Mouse (Mus musculus) limb, embryonic 12.5 days (tissue): Measurements from ENCODE around the gene Mpzl3. TPM values are rescaled to one million over a fixed set of nuclear protein-coding genes. Genes with fewer than 3 reads are reported as not detected.
"Not testable (repeated sequence)": the region's sequence is repeated elsewhere in the genome, so short reads cannot be mapped to it uniquely, and the experiment has no call there.

ENCODE experiments used
- ATAC-seq: fragments of 200-750 bp; cut with Nextera tagmentation; 2 replicates; pipeline ENCODE4 v1.8.0; 2017; ENCODE audit warnings: low read depth, moderate TSS enrichment; ENCODE audit not compliant: insufficient number of reproducible peaks, insufficient read depth, low FRiP score, low TSS enrichment
- H3K27ac ChIP-seq: fragments of 300-500 bp; sonication (generic); 2 replicates; pipeline ENCODE4 v1.5.1; 2016; ENCODE audit warnings: mild to moderate bottlenecking, moderate library complexity
- H3K27me3 ChIP-seq: fragments of 300-500 bp; sonication (generic); 2 replicates; pipeline ENCODE4 v1.6.1; 2016; ENCODE audit warnings: mild to moderate bottlenecking, moderate library complexity
- H3K36me3 ChIP-seq: fragments of 300-500 bp; sonication (generic); 2 replicates; pipeline ENCODE4 v1.6.1; 2016; ENCODE audit warnings: mild to moderate bottlenecking, moderate library complexity
- H3K4me1 ChIP-seq: fragments of 300-500 bp; sonication (generic); replicated peaks from 2 replicates; pipeline ENCODE4 v1.6.1; 2016
- H3K4me2 ChIP-seq: fragments of 300-500 bp; sonication (generic); 2 replicates; pipeline ENCODE4 v1.6.1; 2016; ENCODE audit warnings: mild to moderate bottlenecking, moderate library complexity
- H3K4me3 ChIP-seq: fragments of 300-500 bp; sonication (generic); replicated peaks from 2 replicates; pipeline ENCODE4 v1.5.1; 2016; ENCODE audit warnings: mild to moderate bottlenecking
- H3K9ac ChIP-seq: fragments of 300-500 bp; sonication (generic); replicated peaks from 2 replicates; pipeline ENCODE4 v1.6.1; 2016; ENCODE audit warnings: mild to moderate bottlenecking, moderate library complexity
- H3K9me3 ChIP-seq: fragments of 300-500 bp; sonication (generic); 2 replicates; pipeline ENCODE4 v1.6.1; 2016; ENCODE audit warnings: mild to moderate bottlenecking, moderate library complexity
- WGBS: fragments of 180-500 bp; shearing (Covaris S2); methylation state at CpG from one replicate; pipeline ENCODE4 v1.1.7; 2016; 5-methylcytosine and 5-hydroxymethylcytosine counted together
- polyA plus RNA-seq: library from polyadenylated mRNA; unstranded; fragments of >200 nt; fragmentation: Nextera tagmentation; extraction: Ambion mirVana; gene quantifications from 2 replicates; pipeline ENCODE4 v1.2.1, GENCODE M21; 2016

Mpzl3 gene
- polyA plus RNA-seq, 1 experiment from 2014 or later: 2.3 TPM

- 76% methylated on average over 2 of the region's 2 CpGs for WGBS
- Histone ChIP-seq H3K27ac (no peak overlapping the region), H3K9ac (no peak overlapping the region), H3K4me2 (no peak overlapping the region), H3K4me3 (no peak overlapping the region), H3K36me3 (no peaks in the 10 kb centered on the region), H3K27me3 (no peaks in the 10 kb centered on the region), H3K9me3 (no peaks in the 10 kb centered on the region), H3K4me1 (no peaks in the 10 kb centered on the region)
- ATAC-seq: no peak
Measured at GRCm38 (mm10) chr9:45024187-45024586, 30.8 kb upstream of the Mpzl3 start.

- H3K4me1 ChIP-seq: no peaks in the 10 kb centered on the region
- 69% methylated on average over 8 of the region's 8 CpGs for WGBS
- peaks cover 10% of the 10 kb centered on the region for H3K27me3 ChIP-seq
- H3K4me3 ChIP-seq: no peak overlapping the region
- H3K36me3 ChIP-seq: no peaks in the 10 kb centered on the region
- no peak overlapping the region for H3K27ac ChIP-seq
- no peak for ATAC-seq
- no peak overlapping the region for H3K9ac ChIP-seq
- no peak overlapping the region for H3K4me2 ChIP-seq
- H3K9me3 ChIP-seq: no peaks in the 10 kb centered on the region
Measured at GRCm38 (mm10) chr9:45027376-45027775, 27.6 kb upstream of the Mpzl3 start.

GRCm38 (mm10) chr9:45030341-45030740 lies 24.6 kb upstream of the Mpzl3 start:
- WGBS: 66% methylated on average over 6 of the region's 6 CpGs
- ATAC-seq: no peak
- no peak overlapping the region for H3K4me2 ChIP-seq
- no peak overlapping the region for H3K4me3 ChIP-seq
- no peaks in the 10 kb centered on the region for H3K36me3 ChIP-seq
- H3K9me3 ChIP-seq: no peaks in the 10 kb centered on the region
- H3K9ac ChIP-seq: no peak overlapping the region
- H3K27me3 ChIP-seq: peaks cover 10% of the 10 kb centered on the region
- no peaks in the 10 kb centered on the region for H3K4me1 ChIP-seq
- H3K27ac ChIP-seq: no peak overlapping the region

GRCm38 (mm10) chr9:45032261-45032660 lies 22.7 kb upstream of the Mpzl3 start:
- Histone ChIP-seq H3K9me3 (no peaks in the 10 kb centered on the region), H3K27ac (no peak overlapping the region), H3K4me1 (no peaks in the 10 kb centered on the region), H3K27me3 (peaks cover 10% of the 10 kb centered on the region), H3K4me3 (no peak overlapping the region), H3K4me2 (no peak overlapping the region), H3K36me3 (no peaks in the 10 kb centered on the region), H3K9ac (no peak overlapping the region)
- ATAC-seq: no peak
- WGBS: 72% methylated on average over 2 of the region's 2 CpGs

GRCm38 (mm10) chr9:45034526-45034925 lies 20.5 kb upstream of the Mpzl3 start:
- no peak overlapping the region for H3K27ac ChIP-seq
- ATAC-seq: no peak
- WGBS: 85% methylated on average over 3 of the region's 3 CpGs
- H3K9ac ChIP-seq: no peak overlapping the region
- no peaks in the 10 kb centered on the region for H3K4me1 ChIP-seq
- H3K36me3 ChIP-seq: no peaks in the 10 kb centered on the region
- H3K4me2 ChIP-seq: no peak overlapping the region
- H3K9me3 ChIP-seq: no peaks in the 10 kb centered on the region
- no peak overlapping the region for H3K4me3 ChIP-seq
- H3K27me3 ChIP-seq: peaks cover 19% of the 10 kb centered on the region

- H3K4me2 ChIP-seq, ATAC-seq, H3K27ac ChIP-seq, H3K9me3 ChIP-seq, H3K36me3 ChIP-seq, H3K4me3 ChIP-seq, H3K9ac ChIP-seq: not testable (repeated sequence)
- H3K27me3 ChIP-seq: peaks cover 40% of the 10 kb centered on the region
- H3K4me1 ChIP-seq: peaks cover 21% of the 10 kb centered on the region
- 74% methylated on average over 1 of the region's 1 CpGs for WGBS
Measured at GRCm38 (mm10) chr9:45037803-45038202, 17.2 kb upstream of the Mpzl3 start.

- Histone ChIP-seq H3K4me2 (peak within 1 kb of the TSS; percentile 44), H3K4me3 (0 out of 2 replicates have a peak within 1 kb of the TSS, but pooled peaks have one; percentile 8), H3K27me3 (peaks cover 55% of the 10 kb centered on the region), H3K36me3 (no peaks in the 10 kb centered on the region), H3K9ac (no peak within 1 kb of the TSS), H3K9me3 (no peaks in the 10 kb centered on the region), H3K4me1 (peaks cover 31% of the 10 kb centered on the region), H3K27ac (no peak within 1 kb of the TSS)
- no peak for ATAC-seq
- 53% methylated on average over 5 of the region's 5 CpGs for WGBS
Measured at GRCm38 (mm10) chr9:45039499-45039898, 15.5 kb upstream of the Mpzl3 start, which contains the start of gene Mpzl2. Gene Mpzl2 (plus strand): TSS chr9:45039799.

GRCm38 (mm10) chr9:45040066-45040845 lies 14.7 kb upstream of the Mpzl3 start:
- Histone ChIP-seq H3K27ac (no peak overlapping the region), H3K27me3 (peaks cover 60% of the 10 kb centered on the region), H3K9me3 (no peaks in the 10 kb centered on the region), H3K4me1 (peaks cover 31% of the 10 kb centered on the region), H3K4me3 (0 out of 2 replicates have a peak overlapping the region, but pooled peaks have one; percentile 8), H3K9ac (no peak overlapping the region), H3K4me2 (peak overlapping the region; percentile 44), H3K36me3 (peaks cover 5% of the 10 kb centered on the region; the same call in 1 of the 2 replicates)
- 16% methylated on average over 14 of the region's 14 CpGs for WGBS
- no peak for ATAC-seq

GRCm38 (mm10) chr9:45041131-45041838 lies 13.7 kb upstream of the Mpzl3 start:
- Histone ChIP-seq H3K9me3 (no peaks in the 10 kb centered on the region), H3K9ac (no peak overlapping the region), H3K4me1 (peaks cover 31% of the 10 kb centered on the region), H3K27ac (no peak overlapping the region), H3K4me3 (peak overlapping the region; percentile 8), H3K4me2 (peak overlapping the region; percentile 44), H3K27me3 (peaks cover 60% of the 10 kb centered on the region), H3K36me3 (peaks cover 5% of the 10 kb centered on the region; the same call in 1 of the 2 replicates)
- ATAC-seq: no peak
- 26% methylated on average over 17 of the region's 17 CpGs for WGBS

GRCm38 (mm10) chr9:45042056-45042720 lies 12.8 kb upstream of the Mpzl3 start:
- Histone ChIP-seq H3K36me3 (peaks cover 5% of the 10 kb centered on the region; the same call in 1 of the 2 replicates), H3K4me2 (peak overlapping the region; percentile 77), H3K9me3 (no peaks in the 10 kb centered on the region), H3K27me3 (peaks cover 60% of the 10 kb centered on the region), H3K4me3 (peak overlapping the region; percentile 43), H3K27ac (peak overlapping the region; percentile 56; the same call in 1 of the 2 replicates), H3K4me1 (peaks cover 31% of the 10 kb centered on the region), H3K9ac (peak overlapping the region; percentile 55)
- 3% methylated on average over 20 of the region's 20 CpGs for WGBS
- ATAC-seq: 0 out of 2 replicates have a peak, but pooled peaks have one; percentile 20

GRCm38 (mm10) chr9:45042947-45043346 lies 12.0 kb upstream of the Mpzl3 start:
- Histone ChIP-seq H3K4me2 (peak overlapping the region; percentile 77), H3K9me3 (no peaks in the 10 kb centered on the region), H3K4me3 (peak overlapping the region; percentile 43), H3K9ac (peak overlapping the region; percentile 55), H3K27ac (peak overlapping the region; percentile 56; the same call in 1 of the 2 replicates), H3K36me3 (peaks cover 5% of the 10 kb centered on the region; the same call in 1 of the 2 replicates), H3K27me3 (peaks cover 60% of the 10 kb centered on the region), H3K4me1 (peaks cover 31% of the 10 kb centered on the region)
- no peak for ATAC-seq
- under 1% methylated on average over 10 of the region's 10 CpGs for WGBS
